8 mouse cellular contexts compared by ENCODE assay signal in genomic region chr12:16805511-16805910, GRCm38 (mm10). TPM values are rescaled to one million over a fixed set of nuclear protein-coding genes. Genes with fewer than 3 reads are reported as not detected.
DNase-seq lines count a peak whose midpoint lies in the region; ATAC-seq and TF ChIP-seq lines count a peak whose summit lies in the region.

No protein-coding gene starts in this region.

- peak; percentile 75 for TF ChIP-seq CTCF in heart, adult 2 months (IDR thresholded peaks at IDR 0.05)
- peak; percentile 66 for TF ChIP-seq CTCF in liver, adult 2 months (IDR thresholded peaks at IDR 0.05; ENCODE audit: low read depth, low read length)

- TF ChIP-seq POLR2A in heart, adult 2 months (IDR thresholded peaks at IDR 0.05; ENCODE audit: insufficient read depth, low read depth, low read length), result no peak
- no peak for TF ChIP-seq POLR2A in liver, adult 2 months (IDR thresholded peaks at IDR 0.05; ENCODE audit: extremely low read depth, insufficient read depth, low read length)

- no peak overlapping the region for H3K4me2 ChIP-seq in kidney, embryonic 16.5 days (replicated peaks; ENCODE audit: low read depth, low read length)
- no peak overlapping the region for H3K4me2 ChIP-seq in stomach, embryonic 14.5 days (replicated peaks; ENCODE audit: low read depth, low read length)

- DNase-seq in CD4-positive, CD25-positive, alpha-beta regulatory T cell, adult 2 months (ENCODE audit: low read depth, low spot score), result peak; percentile 88
- peak; percentile 90 for DNase-seq in adrenal gland, postnatal 14 days
- peak; percentile 83 for DNase-seq in embryo, embryonic 9.5 days (ENCODE audit: extremely low spot score)
- peak; percentile 61 to 67 for DNase-seq in heart, adult 2 months
- peak; percentile 64 for DNase-seq in liver, adult 2 months (ENCODE audit: extremely low read depth, low read depth, low spot score)
- DNase-seq in naive thymus-derived CD4-positive, alpha-beta T cell, adult 2 months (ENCODE audit: low read depth), result peak; percentile 86

- no peaks in the 10 kb centered on the region; the same call in 1 of the 2 replicates for H3K27me3 ChIP-seq in heart, adult 2 months (ENCODE audit: control insufficient read depth, insufficient read depth, low read length)
- peaks cover 24% of the 10 kb centered on the region for H3K27me3 ChIP-seq in kidney, embryonic 16.5 days (ENCODE audit: insufficient read depth, low read length)
- H3K27me3 ChIP-seq in liver, adult 2 months (ENCODE audit: control insufficient read depth, insufficient read depth, low read length), result peaks cover 8% of the 10 kb centered on the region
- H3K27me3 ChIP-seq in stomach, embryonic 14.5 days (ENCODE audit: control insufficient read depth, insufficient read depth, low read length), result 0 out of 2 replicates have a peak, but pooled peaks cover 6% of the 10 kb centered on the region

- no peak overlapping the region for H3K9ac ChIP-seq in heart, adult 2 months (ENCODE audit: low read depth, low read length)
- H3K9ac ChIP-seq in kidney, embryonic 16.5 days (replicated peaks; ENCODE audit: low read length), result no peak overlapping the region
- no peak overlapping the region for H3K9ac ChIP-seq in liver, adult 2 months (ENCODE audit: low read depth, low read length)
- H3K9ac ChIP-seq in stomach, embryonic 14.5 days (replicated peaks; ENCODE audit: low read depth, low read length), result no peak overlapping the region

- H3K27ac ChIP-seq in heart, adult 2 months, result no peak overlapping the region
- H3K27ac ChIP-seq in kidney, embryonic 16.5 days (ENCODE audit: low read length), result no peak overlapping the region
- H3K27ac ChIP-seq in liver, adult 2 months (replicated peaks; ENCODE audit: insufficient read depth, low read depth, low read length), result no peak overlapping the region
- no peak overlapping the region for H3K27ac ChIP-seq in stomach, embryonic 14.5 days (ENCODE audit: low read length)

- WGBS in heart, adult 2 months, result 5% methylated on average over 5 of the region's 5 CpGs
- 3% methylated on average over 5 of the region's 5 CpGs for WGBS in kidney, embryonic 16.5 days
- 4% methylated on average over 5 of the region's 5 CpGs for WGBS in liver, adult 2 months
- WGBS in stomach, embryonic 14.5 days, result 5% methylated on average over 5 of the region's 5 CpGs

- no peaks in the 10 kb centered on the region for H3K9me3 ChIP-seq in kidney, embryonic 16.5 days (ENCODE audit: low read length)
- no peaks in the 10 kb centered on the region for H3K9me3 ChIP-seq in stomach, embryonic 14.5 days (ENCODE audit: control insufficient read depth, low read depth, low read length)

- no peak overlapping the region for H3K4me3 ChIP-seq in heart, adult 2 months
- no peak overlapping the region for H3K4me3 ChIP-seq in kidney, embryonic 16.5 days (ENCODE audit: low read length)
- no peak overlapping the region for H3K4me3 ChIP-seq in liver, adult 2 months (ENCODE audit: insufficient read depth, low read depth, low read length)
- no peak overlapping the region for H3K4me3 ChIP-seq in stomach, embryonic 14.5 days (ENCODE audit: low read depth, low read length)

- no peaks in the 10 kb centered on the region for H3K79me2 ChIP-seq in heart, adult 2 months (replicated peaks; ENCODE audit: control insufficient read depth, insufficient read depth, low read length)
- H3K79me2 ChIP-seq in liver, adult 2 months (ENCODE audit: control insufficient read depth, insufficient read depth, low read length), result no peaks in the 10 kb centered on the region

- no peaks in the 10 kb centered on the region for H3K36me3 ChIP-seq in heart, adult 2 months (ENCODE audit: control insufficient read depth, insufficient read depth, low read length)
- no peaks in the 10 kb centered on the region for H3K36me3 ChIP-seq in kidney, embryonic 16.5 days (ENCODE audit: insufficient read depth, low read length)
- H3K36me3 ChIP-seq in liver, adult 2 months (ENCODE audit: control insufficient read depth, insufficient read depth, low read length), result no peaks in the 10 kb centered on the region
- no peaks in the 10 kb centered on the region for H3K36me3 ChIP-seq in stomach, embryonic 14.5 days (ENCODE audit: control insufficient read depth, insufficient read depth, low read length)

- intact Hi-C loops in heart, adult 2 months (cut with DNase I), result loop anchor here (1.0 to 5.0 kb wide), 3 partner anchors 143 to 452 kb away; no protein-coding TSS in a partner anchor

- H3K4me1 ChIP-seq in heart, adult 2 months (ENCODE audit: control insufficient read depth, insufficient read depth, low read length), result peaks cover 3% of the 10 kb centered on the region; the same call in 1 of the 2 replicates
- H3K4me1 ChIP-seq in kidney, embryonic 16.5 days (ENCODE audit: insufficient read depth, low read length), result peaks cover 17% of the 10 kb centered on the region; the same call in 1 of the 2 replicates
- H3K4me1 ChIP-seq in liver, adult 2 months (ENCODE audit: control insufficient read depth, insufficient read depth, low read length), result no peaks in the 10 kb centered on the region
- no peaks in the 10 kb centered on the region for H3K4me1 ChIP-seq in stomach, embryonic 14.5 days (ENCODE audit: control insufficient read depth, insufficient read depth, low read length)

- ATAC-seq in kidney, embryonic 16.5 days (ENCODE audit: low FRiP score, low TSS enrichment), result peak; percentile 21; the same call in 1 of the 2 replicates
- ATAC-seq in stomach, embryonic 14.5 days (ENCODE audit: insufficient number of reproducible peaks, insufficient read depth, low FRiP score, low read depth), result 0 out of 2 replicates have a peak, but pooled peaks have one; percentile 34

- TF ChIP-seq EP300 in heart, adult 2 months (IDR thresholded peaks at IDR 0.05; ENCODE audit: insufficient read depth, low read depth, low read length), result 0 out of 2 replicates have a peak, but pooled peaks have one; percentile 59

RNA-seq across cellular contexts. Expression of gene Greb1, which starts 4.8 kb away (rescaled TPM):
- total RNA-seq in adrenal gland, postnatal 14 days (2021), result 27.6 and 35.4 TPM in 2 replicates
- under 1 TPM; 0.25 to 0.39 TPM for total RNA-seq in heart, adult 2 months (2021)
- 0.44 and 0.51 TPM in 2 replicates for polyA plus RNA-seq in heart, adult 2 months (2012; rRNA removed)
- 4.4 and 5.2 TPM in 2 replicates for polyA plus RNA-seq in kidney, embryonic 16.5 days (2015; fragmentation: Nextera tagmentation; extraction: Ambion mirVana)
- total RNA-seq in liver, adult 2 months (2014; rRNA removed), result 0.09 TPM in 1 of 2 replicates, not detected in the other
- 0.02 and 0.09 TPM in 2 replicates for polyA plus RNA-seq in liver, adult 2 months (2012; rRNA removed)
- polyA plus RNA-seq in stomach, embryonic 14.5 days (2014; fragmentation: Nextera tagmentation; extraction: Ambion mirVana), result 1.8 and 2.6 TPM in 2 replicates

RNA-seq across cellular contexts. Expression of gene E2f6, which starts 5.3 kb away (rescaled TPM):
- 33.4 and 35.7 TPM in 2 replicates for total RNA-seq in adrenal gland, postnatal 14 days (2021)
- total RNA-seq in heart, adult 2 months (2021), result 10 to 100 TPM; 79.1 to 84.1 TPM
- polyA plus RNA-seq in heart, adult 2 months (2012; rRNA removed), result 46.7 and 87.4 TPM in 2 replicates
- 41.7 and 45.1 TPM in 2 replicates for polyA plus RNA-seq in kidney, embryonic 16.5 days (2015; fragmentation: Nextera tagmentation; extraction: Ambion mirVana)
- total RNA-seq in liver, adult 2 months (2014; rRNA removed), result 8.8 and 11.5 TPM in 2 replicates
- polyA plus RNA-seq in liver, adult 2 months (2012; rRNA removed), result 10.8 and 10.9 TPM in 2 replicates
- polyA plus RNA-seq in stomach, embryonic 14.5 days (2014; fragmentation: Nextera tagmentation; extraction: Ambion mirVana), result 48.4 and 49.1 TPM in 2 replicates
